Comparison of ENCODE assay signal across 11 mouse cellular contexts in the genomic region with DNA sequence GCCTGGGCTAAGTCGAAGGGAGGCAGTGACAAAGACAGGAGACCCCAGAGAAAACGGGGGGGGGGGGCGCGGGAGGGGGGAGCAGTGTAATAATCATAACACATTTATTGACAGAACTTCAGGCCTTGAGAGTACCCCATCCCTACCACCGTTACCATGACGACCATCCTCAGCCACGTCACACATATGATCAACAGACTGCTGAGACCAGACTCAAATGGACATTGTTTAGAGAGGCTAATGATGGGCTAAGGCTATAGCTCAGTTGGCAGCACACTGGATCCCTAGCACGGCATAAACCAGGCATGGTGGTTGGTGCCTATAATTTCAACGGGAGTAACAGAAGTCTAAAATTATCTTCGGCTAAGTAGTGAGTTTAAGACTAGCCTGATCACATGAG.
A peak's percentile ranks its signal among the peaks of the same experiment; 100 is the strongest.
DNase-seq lines count a peak whose midpoint lies in the region; ATAC-seq and TF ChIP-seq lines count a peak whose summit lies in the region.
"Had no signal": no experiment of that assay in that cellular context is flagged by ENCODE, and none has a peak within 500 bp of the region (broad histone marks: within the 10 kb centered on the region; RNA-seq: fewer than 3 reads in every experiment).

No protein-coding gene starts in this region.

- no peak for DNase-seq in intestine, embryonic 14.5 days (ENCODE audit: low spot score)
- DNase-seq in left cerebral cortex, adult 18-20 months (ENCODE audit: low spot score in 2 of 2): no peak
- DNase-seq in lung, postnatal 4 days: no peak
- DNase-seq: thymus, postnatal 25 days had no signal

- H3K27me3 ChIP-seq in intestine, embryonic 14.5 days (replicated peaks; ENCODE audit: control insufficient read depth, insufficient read depth, low read length): no peaks in the 10 kb centered on the region
- H3K27me3 ChIP-seq in intestine, postnatal 0 days (replicated peaks; ENCODE audit: control insufficient read depth, insufficient read depth, low read length): no peaks in the 10 kb centered on the region
- no peaks in the 10 kb centered on the region for H3K27me3 ChIP-seq in embryonic facial prominence, embryonic 13.5 days
- no peaks in the 10 kb centered on the region for H3K27me3 ChIP-seq in hindbrain, embryonic 13.5 days
- no peaks in the 10 kb centered on the region for H3K27me3 ChIP-seq in midbrain, embryonic 15.5 days (replicated peaks)
- H3K27me3 ChIP-seq: limb, embryonic 12.5 days had no signal

- TF ChIP-seq CTCF in intestine, postnatal 0 days (IDR thresholded peaks at IDR 0.05; ENCODE audit: low read depth): no peak

- H3K9me3 ChIP-seq in intestine, embryonic 14.5 days (ENCODE audit: control insufficient read depth, low read length): no peaks in the 10 kb centered on the region
- no peaks in the 10 kb centered on the region for H3K9me3 ChIP-seq in intestine, postnatal 0 days (ENCODE audit: control insufficient read depth)
- H3K9me3 ChIP-seq in embryonic facial prominence, embryonic 13.5 days: no peaks in the 10 kb centered on the region
- H3K9me3 ChIP-seq in hindbrain, embryonic 13.5 days: no peaks in the 10 kb centered on the region
- no peaks in the 10 kb centered on the region for H3K9me3 ChIP-seq in midbrain, embryonic 15.5 days
- H3K9me3 ChIP-seq: limb, embryonic 12.5 days had no signal

- no peaks in the 10 kb centered on the region for H3K4me1 ChIP-seq in intestine, embryonic 14.5 days (replicated peaks; ENCODE audit: control insufficient read depth, insufficient read depth, low read length)
- no peaks in the 10 kb centered on the region for H3K4me1 ChIP-seq in intestine, postnatal 0 days (replicated peaks; ENCODE audit: control insufficient read depth, insufficient read depth, low read length)
- H3K4me1 ChIP-seq in embryonic facial prominence, embryonic 13.5 days: peaks cover 11% of the 10 kb centered on the region
- H3K4me1 ChIP-seq in hindbrain, embryonic 13.5 days (replicated peaks): peaks cover 49% of the 10 kb centered on the region
- H3K4me1 ChIP-seq in midbrain, embryonic 15.5 days: peaks cover 37% of the 10 kb centered on the region

- no peak overlapping the region for H3K4me2 ChIP-seq in intestine, embryonic 14.5 days (ENCODE audit: low read length)
- no peak overlapping the region for H3K4me2 ChIP-seq in intestine, postnatal 0 days (replicated peaks; ENCODE audit: low read depth)
- H3K4me2 ChIP-seq in embryonic facial prominence, embryonic 13.5 days: no peak overlapping the region
- H3K4me2 ChIP-seq in hindbrain, embryonic 13.5 days: no peak overlapping the region
- no peak overlapping the region for H3K4me2 ChIP-seq in midbrain, embryonic 15.5 days
- H3K4me2 ChIP-seq: limb, embryonic 12.5 days had no signal

- no peak overlapping the region for H3K9ac ChIP-seq in intestine, embryonic 14.5 days (ENCODE audit: low read length)
- H3K9ac ChIP-seq in intestine, postnatal 0 days (ENCODE audit: low read depth, low read length): no peak overlapping the region
- no peak overlapping the region for H3K9ac ChIP-seq in embryonic facial prominence, embryonic 13.5 days
- no peak overlapping the region for H3K9ac ChIP-seq in hindbrain, embryonic 13.5 days
- no peak overlapping the region for H3K9ac ChIP-seq in midbrain, embryonic 15.5 days
- H3K9ac ChIP-seq: limb, embryonic 12.5 days had no signal

- no peak overlapping the region for H3K4me3 ChIP-seq in intestine, embryonic 14.5 days (ENCODE audit: low read depth, low read length)
- no peak overlapping the region for H3K4me3 ChIP-seq in intestine, postnatal 0 days (ENCODE audit: low read depth, low read length)
- H3K4me3 ChIP-seq in embryonic facial prominence, embryonic 13.5 days: no peak overlapping the region
- no peak overlapping the region for H3K4me3 ChIP-seq in hindbrain, embryonic 13.5 days
- H3K4me3 ChIP-seq in midbrain, embryonic 15.5 days: no peak overlapping the region
- H3K4me3 ChIP-seq: limb, embryonic 12.5 days; myocyte had no signal

- 46% methylated on average over 8 of the region's 10 CpGs for WGBS in intestine, embryonic 14.5 days
- WGBS in intestine, postnatal 0 days: 48% methylated on average over 8 of the region's 10 CpGs
- WGBS in embryonic facial prominence, embryonic 13.5 days: 67% methylated on average over 8 of the region's 10 CpGs
- 58% methylated on average over 8 of the region's 10 CpGs for WGBS in hindbrain, embryonic 13.5 days
- WGBS in midbrain, embryonic 15.5 days: 63% methylated on average over 6 of the region's 10 CpGs

- ATAC-seq in intestine, embryonic 14.5 days (replicated peaks; ENCODE audit: low FRiP score, low TSS enrichment, low read depth): peak; percentile 62; the same call in 1 of the 2 replicates
- ATAC-seq in intestine, postnatal 0 days: no peak
- ATAC-seq in embryonic facial prominence, embryonic 13.5 days (ENCODE audit: insufficient number of reproducible peaks, insufficient read depth, low FRiP score, low TSS enrichment, low read depth): 0 out of 2 replicates have a peak, but pooled peaks have one; percentile 3
- peak; percentile 43 for ATAC-seq in hindbrain, embryonic 13.5 days (ENCODE audit: low FRiP score)
- ATAC-seq in midbrain, embryonic 15.5 days (replicated peaks): peak; percentile 77
- no peak for ATAC-seq in erythroblast, adult 5-6 weeks (replicated peaks; ENCODE audit: low FRiP score, poor library complexity, severe bottlenecking)

- no peak overlapping the region for H3K27ac ChIP-seq in intestine, embryonic 14.5 days (ENCODE audit: low read depth)
- no peak overlapping the region for H3K27ac ChIP-seq in intestine, postnatal 0 days (ENCODE audit: low read depth, low read length)
- no peak overlapping the region for H3K27ac ChIP-seq in embryonic facial prominence, embryonic 13.5 days
- H3K27ac ChIP-seq in hindbrain, embryonic 13.5 days: peak overlapping the region; percentile 69
- peak overlapping the region; percentile 75 for H3K27ac ChIP-seq in midbrain, embryonic 15.5 days
- H3K27ac ChIP-seq: limb, embryonic 12.5 days had no signal

- no peaks in the 10 kb centered on the region for H3K36me3 ChIP-seq in intestine, embryonic 14.5 days (ENCODE audit: control insufficient read depth, insufficient read depth, low read length)
- H3K36me3 ChIP-seq in intestine, postnatal 0 days (ENCODE audit: control insufficient read depth, insufficient read depth): no peaks in the 10 kb centered on the region
- H3K36me3 ChIP-seq in embryonic facial prominence, embryonic 13.5 days: no peaks in the 10 kb centered on the region
- no peaks in the 10 kb centered on the region for H3K36me3 ChIP-seq in hindbrain, embryonic 13.5 days
- H3K36me3 ChIP-seq in midbrain, embryonic 15.5 days (replicated peaks): no peaks in the 10 kb centered on the region
- H3K36me3 ChIP-seq: limb, embryonic 12.5 days had no signal

Comparison
In these comparisons a context has a peak if more than half of its experiments do, and no peak if none do; other contexts are left out.
1. ATAC-seq: peak in intestine, embryonic 14.5 days (single experiment), embryonic facial prominence, embryonic 13.5 days (single experiment), hindbrain, embryonic 13.5 days (single experiment) and midbrain, embryonic 15.5 days (single experiment); none in intestine, postnatal 0 days (single experiment) and erythroblast, adult 5-6 weeks (single experiment).
2. H3K27ac ChIP-seq: peak in hindbrain, embryonic 13.5 days (single experiment) and midbrain, embryonic 15.5 days (single experiment); none in intestine, embryonic 14.5 days (single experiment), intestine, postnatal 0 days (single experiment) and embryonic facial prominence, embryonic 13.5 days (single experiment).